Mouse (Mus musculus) heart, postnatal 36 days (tissue): ENCODE results near the gene Stx6. TPM values are rescaled to one million over a fixed set of nuclear protein-coding genes. Genes with fewer than 3 reads are reported as not detected.

ENCODE experiments used
- DNase-seq, 2 experiments: peaks; one replicate each; pipeline ENCODE4 v3.0.0; 2021 to 2022
- intact Hi-C: fragments of 180-260 bp; cut with DNase I; formaldehyde crosslinking; loops from one replicate; pipeline ENCODE4 v1.15.1; 2025
- total RNA-seq, 2 experiments: library from RNA; stranded (reverse); gene quantifications; 2 replicates each; pipeline ENCODE4 v1.2.3; 2021

The Stx6 gene
- total RNA-seq, 2 experiments from 2014 or later: 19.9 to 23.8 TPM

DNA sequence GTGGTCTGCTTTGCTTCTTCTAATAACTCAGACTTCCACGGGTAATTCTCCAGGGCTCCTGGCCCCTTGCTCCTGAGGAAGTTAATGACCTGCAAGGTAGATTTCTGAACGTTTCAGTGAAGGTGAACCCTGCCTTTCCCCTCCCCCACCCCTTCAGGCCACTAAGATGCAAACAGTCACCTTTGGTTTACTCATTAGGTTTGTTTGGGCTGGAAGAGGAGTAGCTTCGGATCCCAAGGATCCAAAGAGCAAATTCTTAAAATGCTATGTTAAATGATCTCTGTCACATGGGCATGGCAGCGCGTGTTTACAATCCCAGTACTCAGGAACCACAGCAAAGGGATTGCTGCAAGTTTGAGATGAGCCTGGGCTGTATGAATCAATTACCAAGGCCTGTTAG lies 88.9 kb downstream of the Stx6 start:
- DNase-seq: no peak

DNA sequence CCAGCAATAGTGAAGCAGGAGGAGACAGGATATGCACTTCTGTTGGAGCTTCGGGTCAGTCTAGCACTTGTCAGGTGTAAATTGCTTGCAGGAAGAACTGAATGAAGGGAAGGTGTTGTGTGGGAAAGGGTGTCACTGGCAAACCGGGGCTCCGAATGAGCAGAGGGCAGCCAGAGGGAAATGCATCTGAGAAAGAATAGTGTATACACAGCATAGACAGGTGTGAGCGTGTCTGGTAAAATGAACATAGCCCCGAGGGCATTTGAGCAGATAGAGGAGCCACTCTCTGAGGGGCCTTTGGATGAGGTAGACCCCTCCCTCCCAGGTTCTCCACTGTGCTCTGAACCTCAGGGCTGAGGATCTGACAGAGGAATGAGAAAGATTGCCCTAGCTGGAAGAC lies 89.5 kb downstream of the Stx6 start:
- intact Hi-C loops: loop anchor here (5.0 kb wide), 1 partner anchor 34 kb away; no protein-coding TSS in a partner anchor
- DNase-seq: no peak

More for the DNA sequence above, 88.9 kb downstream of the Stx6 start:
- intact Hi-C loops: loop anchor here (5.0 kb wide), 1 partner anchor 35 kb away; no protein-coding TSS in a partner anchor

DNA sequence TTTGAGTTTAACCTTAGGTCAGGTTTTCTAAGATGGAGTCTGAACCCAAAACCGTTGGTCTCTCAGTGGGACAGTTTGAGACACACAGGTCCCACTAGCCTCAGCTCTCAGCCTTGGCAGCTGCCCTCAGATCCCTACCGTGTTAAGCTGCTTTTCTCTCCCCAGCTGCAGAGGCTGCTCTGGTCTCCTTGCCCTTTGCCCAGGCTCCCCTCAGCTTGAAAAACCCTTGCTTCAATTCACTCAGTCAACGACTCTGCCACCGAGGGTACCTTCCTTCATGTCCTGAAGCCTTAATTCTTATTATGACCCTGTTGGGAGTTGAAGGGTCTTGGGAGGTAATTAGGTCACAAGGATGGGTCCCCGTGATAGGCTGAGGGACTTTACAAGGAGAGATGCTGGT lies 91.4 kb downstream of the Stx6 start:
- DNase-seq: no peak
- intact Hi-C loops: loop anchor here (5.0 kb wide), 1 partner anchor 32 kb away; no protein-coding TSS in a partner anchor

DNA sequence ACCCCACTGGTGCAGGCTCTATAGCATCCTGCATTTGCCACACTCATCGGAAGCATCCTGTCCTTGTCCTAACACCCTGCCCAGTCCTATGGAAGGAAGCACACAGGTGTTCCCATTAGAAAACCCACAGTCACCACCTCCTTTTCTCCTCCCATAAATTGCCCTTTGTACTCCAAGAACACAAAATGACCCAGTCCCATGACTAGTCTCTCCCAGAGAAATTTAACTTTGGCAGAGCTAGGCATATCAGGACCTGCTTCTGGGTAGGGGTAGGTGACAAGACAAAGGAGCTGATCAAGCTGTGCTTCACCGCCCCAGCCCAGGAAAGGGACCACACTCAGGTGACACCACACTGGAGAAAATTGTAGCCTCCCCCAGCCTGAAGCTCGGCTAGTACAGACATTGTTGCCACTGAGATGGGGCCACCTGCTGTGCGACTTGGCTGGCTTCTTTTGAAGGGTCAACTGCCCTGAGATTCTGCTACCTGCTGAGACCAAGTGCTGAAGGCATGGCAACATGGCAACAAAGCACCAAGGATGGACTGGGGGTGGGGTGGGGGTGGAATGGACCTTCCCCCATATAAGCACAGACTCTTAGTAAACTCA lies 92.1 kb downstream of the Stx6 start:
- DNase-seq: no peak
- intact Hi-C loops: no loop called here

DNA sequence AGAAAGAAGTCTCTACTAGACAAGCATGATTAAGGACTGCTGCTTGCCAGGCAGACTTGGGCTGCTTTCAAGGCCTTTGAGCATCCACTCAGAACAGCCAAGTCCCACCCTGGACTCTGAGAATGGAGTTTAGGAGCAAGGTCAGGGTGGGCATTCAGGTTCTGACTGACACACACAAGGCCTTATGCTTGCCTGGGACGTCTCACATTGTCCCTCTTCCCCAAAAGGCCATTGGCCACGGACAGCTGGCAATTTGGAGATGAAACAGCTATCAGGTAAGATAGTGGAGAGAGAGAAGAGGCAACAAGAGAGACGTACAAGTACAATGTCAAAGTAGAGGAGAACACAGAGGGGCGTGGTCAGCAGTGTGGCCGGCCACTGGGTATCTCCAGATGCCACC lies 93.1 kb downstream of the Stx6 start:
- intact Hi-C loops: no loop called here
- no peak for DNase-seq

DNA sequence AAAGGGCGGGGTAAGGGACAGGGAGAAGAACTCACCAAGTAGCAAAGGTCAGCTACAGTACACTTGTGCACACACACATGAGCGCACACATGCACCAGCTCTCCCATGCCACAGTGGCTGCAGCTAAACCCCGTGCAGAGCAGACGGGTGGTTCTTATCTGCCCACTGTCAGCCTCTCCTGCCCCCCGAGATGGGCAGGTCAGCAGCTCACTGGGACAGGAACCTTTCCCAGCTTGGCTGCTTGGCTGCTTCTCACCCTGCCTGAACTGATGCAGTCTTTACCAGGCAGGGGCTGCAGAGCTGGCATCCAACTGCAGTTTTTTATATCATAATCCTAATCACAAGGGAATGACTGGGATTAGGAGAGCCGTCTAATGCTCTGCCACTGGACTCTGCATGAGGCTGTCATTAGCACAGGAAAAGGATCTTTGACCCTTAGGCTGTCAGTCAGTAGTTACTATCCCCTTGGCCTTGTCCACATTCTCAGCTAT lies 94.2 kb downstream of the Stx6 start:
- DNase-seq: no peak
- intact Hi-C loops: no loop called here

DNA sequence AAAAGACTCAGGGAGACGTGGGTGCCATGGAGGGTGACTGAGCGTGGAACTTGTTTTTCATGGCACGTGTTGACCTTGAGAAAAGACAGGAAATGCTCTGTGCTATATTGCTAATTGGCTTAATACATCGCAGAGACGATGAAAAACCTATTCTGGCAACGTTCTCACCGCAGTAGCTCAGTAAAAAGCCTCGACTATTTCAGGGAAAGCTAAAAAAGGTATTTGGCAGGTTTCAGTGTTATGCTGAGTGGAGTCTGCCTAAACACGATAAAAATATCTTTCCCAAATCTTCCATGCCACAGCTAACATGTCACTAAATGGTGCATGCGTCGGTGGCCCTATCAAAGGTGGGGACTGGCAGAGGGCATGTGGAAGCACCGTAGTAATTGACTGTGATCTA lies 94.6 kb downstream of the Stx6 start:
- DNase-seq: no peak
- intact Hi-C loops: no loop called here

DNA sequence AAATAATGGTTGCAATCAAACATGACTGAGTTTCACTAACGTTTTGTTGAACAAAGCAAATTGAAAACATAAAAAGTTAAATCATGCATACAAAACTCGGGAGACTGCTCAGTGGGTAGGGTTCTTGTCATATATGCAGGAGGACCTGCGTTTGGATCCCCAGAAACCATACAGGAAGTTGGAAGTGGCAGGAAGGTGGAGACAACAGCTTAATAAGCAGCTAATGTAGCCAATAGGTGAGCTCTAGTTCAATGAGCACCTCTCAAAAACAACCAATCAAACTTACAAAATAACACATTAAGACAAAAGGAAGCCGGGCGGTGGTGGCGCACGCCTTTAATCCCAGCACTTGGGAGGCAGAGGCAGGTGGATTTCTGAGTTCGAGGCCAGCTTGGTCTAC lies 95.8 kb downstream of the Stx6 start:
- intact Hi-C loops: no loop called here
- DNase-seq: no peak

Other genes starting within 250 kb of the Stx6 start
- 10 to 100 TPM; 13.2 to 15.5 TPM for gene Ier5, start 59.1 kb upstream of the Stx6 start, total RNA-seq
- gene Mr1, start 11.9 kb upstream of the Stx6 start, total RNA-seq: 1 to 10 TPM; 6.4 to 8.5 TPM
- 10 to 100 TPM; 32.0 to 34.3 TPM for gene BC034090, start 85.7 kb downstream of the Stx6 start, total RNA-seq